Mouse (Mus musculus): ENCODE data around the gene Crip1. TPM values are rescaled to one million over a fixed set of nuclear protein-coding genes. Genes with fewer than 3 reads are reported as not detected.
A peak's percentile ranks its signal among the peaks of the same experiment; 100 is the strongest.

Crip1 gene
- polyA plus RNA-seq, 1 experiment from 2014 or later = 148 TPM

- peaks cover 22% of the 10 kb centered on the region for H3K27me3 ChIP-seq (replicated peaks; ENCODE audit: control insufficient read depth, insufficient read depth, low read length)
- H3K27ac ChIP-seq (ENCODE audit: low read depth, low read length) = no peak overlapping the region
- no peak overlapping the region for H3K4me2 ChIP-seq
- peaks cover 35% of the 10 kb centered on the region for H3K4me1 ChIP-seq (replicated peaks; ENCODE audit: control insufficient read depth, insufficient read depth, low read length)
- H3K4me3 ChIP-seq (ENCODE audit: low read depth, low read length) = no peak overlapping the region
- no peaks in the 10 kb centered on the region for H3K9me3 ChIP-seq (ENCODE audit: control insufficient read depth, low read length)
- 74% methylated on average over 3 of the region's 3 CpGs for WGBS
- H3K9ac ChIP-seq (ENCODE audit: low read depth, low read length) = no peak overlapping the region
- no peaks in the 10 kb centered on the region for H3K36me3 ChIP-seq (ENCODE audit: control insufficient read depth, insufficient read depth, low read length)
- DNase-seq (ENCODE audit: low spot score) = no peak
- no peak for ATAC-seq (replicated peaks; ENCODE audit: low FRiP score)
Observed at GRCm38 (mm10) chr12:113149896-113150295, 3.8 kb downstream of the Crip1 start.

GRCm38 (mm10) chr12:113150591-113150990, 4.5 kb downstream of the Crip1 start:
- WGBS = 41% methylated on average over 4 of the region's 4 CpGs
- no peaks in the 10 kb centered on the region for H3K9me3 ChIP-seq (ENCODE audit: control insufficient read depth, low read length)
- peaks cover 22% of the 10 kb centered on the region for H3K27me3 ChIP-seq (replicated peaks; ENCODE audit: control insufficient read depth, insufficient read depth, low read length)
- DNase-seq (ENCODE audit: low spot score) (no peak), ATAC-seq (replicated peaks; ENCODE audit: low FRiP score) (no peak)
- H3K4me3 ChIP-seq (ENCODE audit: low read depth, low read length) = no peak overlapping the region
- H3K4me2 ChIP-seq = no peak overlapping the region
- H3K36me3 ChIP-seq (ENCODE audit: control insufficient read depth, insufficient read depth, low read length) = no peaks in the 10 kb centered on the region
- peaks cover 41% of the 10 kb centered on the region for H3K4me1 ChIP-seq (replicated peaks; ENCODE audit: control insufficient read depth, insufficient read depth, low read length)
- H3K9ac ChIP-seq (ENCODE audit: low read depth, low read length) = no peak overlapping the region
- no peak overlapping the region for H3K27ac ChIP-seq (ENCODE audit: low read depth, low read length)

- Histone ChIP-seq H3K9ac (ENCODE audit: low read depth, low read length) (no peak overlapping the region), H3K9me3 (ENCODE audit: control insufficient read depth, low read length) (no peaks in the 10 kb centered on the region), H3K36me3 (ENCODE audit: control insufficient read depth, insufficient read depth, low read length) (no peaks in the 10 kb centered on the region), H3K4me3 (ENCODE audit: low read depth, low read length) (no peak overlapping the region), H3K4me2 (peak overlapping the region; percentile 77), H3K27me3 (replicated peaks; ENCODE audit: control insufficient read depth, insufficient read depth, low read length) (peaks cover 22% of the 10 kb centered on the region), H3K27ac (ENCODE audit: low read depth, low read length) (no peak overlapping the region), H3K4me1 (replicated peaks; ENCODE audit: control insufficient read depth, insufficient read depth, low read length) (peaks cover 41% of the 10 kb centered on the region)
- DNase-seq (ENCODE audit: low spot score) = no peak
- 63% methylated on average over 8 of the region's 8 CpGs for WGBS
- ATAC-seq (replicated peaks; ENCODE audit: low FRiP score) = no peak
Observed at GRCm38 (mm10) chr12:113151046-113151445, 4.9 kb downstream of the Crip1 start.

DNA sequence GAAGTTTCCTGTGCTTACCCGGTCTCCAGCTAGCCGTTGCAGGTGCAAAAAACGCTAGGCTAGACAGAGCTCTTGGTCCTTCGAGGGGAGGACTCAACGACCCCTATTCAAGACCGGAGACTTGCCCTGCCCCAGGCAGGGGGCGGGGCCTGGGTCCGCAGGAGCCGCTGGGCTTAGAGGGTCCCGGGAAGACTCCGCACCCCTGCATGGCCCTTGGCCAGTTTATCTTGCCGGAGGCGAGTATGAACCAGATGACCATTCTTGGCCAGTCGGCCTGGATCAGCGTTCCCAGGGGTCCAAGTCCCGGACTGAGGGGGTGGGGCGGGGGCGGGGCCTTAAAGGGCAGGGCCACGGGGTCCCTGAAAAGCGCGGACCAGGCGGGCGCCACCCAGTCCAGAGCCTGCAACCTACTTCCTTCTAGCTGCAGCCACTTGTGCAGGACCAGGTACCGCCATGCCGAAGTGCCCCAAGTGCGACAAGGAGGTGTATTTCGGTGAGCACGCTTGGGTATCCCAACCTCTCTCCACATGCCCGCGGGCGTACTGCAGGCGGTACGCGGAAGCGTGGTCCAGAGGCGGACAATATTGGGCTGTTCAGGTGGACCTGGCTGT, 5.7 kb downstream of the Crip1 start:
- Histone ChIP-seq H3K9me3 (ENCODE audit: control insufficient read depth, low read length) (no peaks in the 10 kb centered on the region), H3K4me3 (ENCODE audit: low read depth, low read length) (peak overlapping the region; percentile 51), H3K4me2 (peak overlapping the region; percentile 77), H3K36me3 (ENCODE audit: control insufficient read depth, insufficient read depth, low read length) (no peaks in the 10 kb centered on the region), H3K9ac (ENCODE audit: low read depth, low read length) (peak overlapping the region; percentile 56), H3K4me1 (replicated peaks; ENCODE audit: control insufficient read depth, insufficient read depth, low read length) (peaks cover 37% of the 10 kb centered on the region), H3K27me3 (replicated peaks; ENCODE audit: control insufficient read depth, insufficient read depth, low read length) (peaks cover 17% of the 10 kb centered on the region), H3K27ac (ENCODE audit: low read depth, low read length) (no peak overlapping the region)
- WGBS = 2% methylated on average over 36 of the region's 36 CpGs
- peak; percentile 66 for DNase-seq (ENCODE audit: low spot score)
- no peak for ATAC-seq (replicated peaks; ENCODE audit: low FRiP score)

- peak overlapping the region; percentile 51 for H3K4me3 ChIP-seq (ENCODE audit: low read depth, low read length)
- H3K4me2 ChIP-seq = peak overlapping the region; percentile 77
- peaks cover 40% of the 10 kb centered on the region for H3K4me1 ChIP-seq (replicated peaks; ENCODE audit: control insufficient read depth, insufficient read depth, low read length)
- no peak overlapping the region for H3K27ac ChIP-seq (ENCODE audit: low read depth, low read length)
- no peaks in the 10 kb centered on the region for H3K9me3 ChIP-seq (ENCODE audit: control insufficient read depth, low read length)
- H3K27me3 ChIP-seq (replicated peaks; ENCODE audit: control insufficient read depth, insufficient read depth, low read length) = peaks cover 12% of the 10 kb centered on the region
- no peaks in the 10 kb centered on the region for H3K36me3 ChIP-seq (ENCODE audit: control insufficient read depth, insufficient read depth, low read length)
- 13% methylated on average over 19 of the region's 19 CpGs for WGBS
- ATAC-seq (replicated peaks; ENCODE audit: low FRiP score) (no peak), DNase-seq (ENCODE audit: low spot score) (no peak)
- H3K9ac ChIP-seq (ENCODE audit: low read depth, low read length) = peak overlapping the region; percentile 56
Observed at GRCm38 (mm10) chr12:113152272-113152661, 6.2 kb downstream of the Crip1 start.

DNA sequence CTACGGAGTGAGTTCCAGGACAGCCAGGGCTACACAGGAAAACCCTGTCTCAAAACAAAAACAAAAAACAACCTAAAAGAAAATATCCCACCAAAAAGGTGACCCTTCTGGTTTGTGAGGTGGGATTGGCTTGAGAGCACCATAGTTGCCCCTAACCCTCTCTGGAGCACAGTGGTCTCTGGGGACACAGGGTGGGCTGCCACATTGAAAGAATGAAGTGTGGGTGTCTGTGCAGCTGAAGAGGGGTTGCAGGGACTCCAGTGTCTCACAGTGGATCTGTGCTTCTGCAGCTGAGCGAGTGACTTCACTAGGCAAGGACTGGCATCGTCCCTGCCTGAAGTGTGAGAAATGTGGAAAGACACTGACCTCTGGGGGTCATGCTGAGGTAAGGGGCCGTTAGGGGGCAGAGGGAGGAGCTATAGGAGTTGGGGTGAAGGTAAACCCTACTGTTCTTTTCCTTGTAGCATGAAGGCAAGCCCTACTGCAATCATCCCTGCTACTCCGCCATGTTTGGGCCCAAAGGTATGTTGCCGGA, 6.9 kb downstream of the Crip1 start:
- Histone ChIP-seq H3K4me2 (peak overlapping the region; percentile 77), H3K9me3 (ENCODE audit: control insufficient read depth, low read length) (no peaks in the 10 kb centered on the region), H3K27ac (ENCODE audit: low read depth, low read length) (no peak overlapping the region), H3K4me1 (replicated peaks; ENCODE audit: control insufficient read depth, insufficient read depth, low read length) (peaks cover 33% of the 10 kb centered on the region), H3K36me3 (ENCODE audit: control insufficient read depth, insufficient read depth, low read length) (no peaks in the 10 kb centered on the region), H3K4me3 (ENCODE audit: low read depth, low read length) (0 out of 2 replicates have a peak overlapping the region, but pooled peaks have one; percentile 51), H3K27me3 (replicated peaks; ENCODE audit: control insufficient read depth, insufficient read depth, low read length) (peaks cover 4% of the 10 kb centered on the region), H3K9ac (ENCODE audit: low read depth, low read length) (no peak overlapping the region)
- WGBS = 79% methylated on average over 6 of the region's 6 CpGs
- no peak for DNase-seq (ENCODE audit: low spot score)
- ATAC-seq (replicated peaks; ENCODE audit: low FRiP score) = no peak

- peaks cover 27% of the 10 kb centered on the region for H3K4me1 ChIP-seq (replicated peaks; ENCODE audit: control insufficient read depth, insufficient read depth, low read length)
Observed at GRCm38 (mm10) chr12:113153971-113154370, 7.9 kb downstream of the Crip1 start.

DNA sequence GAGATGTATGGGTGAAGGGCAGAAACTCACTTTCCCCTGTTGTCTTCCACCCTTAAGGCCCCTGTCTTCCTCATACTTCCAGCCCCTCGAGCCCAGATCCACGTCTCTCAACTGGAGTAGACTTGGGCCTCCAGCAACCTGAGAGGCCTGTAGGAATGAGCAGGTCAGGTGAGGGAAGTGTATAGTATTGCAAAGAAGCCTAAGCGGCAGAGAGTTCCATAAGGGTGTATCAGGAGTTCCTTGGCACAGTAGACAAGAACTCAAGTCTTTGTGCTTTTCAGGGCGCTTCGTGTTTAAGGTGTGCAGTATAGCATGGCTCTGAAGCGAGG, 8.6 kb downstream of the Crip1 start:
- Histone ChIP-seq H3K9me3 (ENCODE audit: control insufficient read depth, low read length) (no peaks in the 10 kb centered on the region), H3K36me3 (ENCODE audit: control insufficient read depth, insufficient read depth, low read length) (no peaks in the 10 kb centered on the region), H3K4me2 (peak overlapping the region; percentile 99), H3K4me3 (ENCODE audit: low read depth, low read length) (peak overlapping the region; percentile 76), H3K4me1 (replicated peaks; ENCODE audit: control insufficient read depth, insufficient read depth, low read length) (peaks cover 27% of the 10 kb centered on the region), H3K27me3 (replicated peaks; ENCODE audit: control insufficient read depth, insufficient read depth, low read length) (peaks cover 2% of the 10 kb centered on the region; the same call in 1 of the 2 replicates), H3K9ac (ENCODE audit: low read depth, low read length) (peak overlapping the region; percentile 72; the same call in 1 of the 2 replicates), H3K27ac (ENCODE audit: low read depth, low read length) (no peak overlapping the region)
- 76% methylated on average over 6 of the region's 6 CpGs for WGBS
- DNase-seq (ENCODE audit: low spot score) (no peak), ATAC-seq (replicated peaks; ENCODE audit: low FRiP score) (no peak)

More at GRCm38 (mm10) chr12:113153971-113154370, 7.9 kb downstream of the Crip1 start:
- WGBS = 85% methylated on average over 7 of the region's 7 CpGs
- DNase-seq (ENCODE audit: low spot score) (no peak), ATAC-seq (replicated peaks; ENCODE audit: low FRiP score) (no peak)
- peaks cover 2% of the 10 kb centered on the region; the same call in 1 of the 2 replicates for H3K27me3 ChIP-seq (replicated peaks; ENCODE audit: control insufficient read depth, insufficient read depth, low read length)
- H3K9ac ChIP-seq (ENCODE audit: low read depth, low read length) = no peak overlapping the region
- no peak overlapping the region for H3K4me2 ChIP-seq
- no peak overlapping the region for H3K27ac ChIP-seq (ENCODE audit: low read depth, low read length)
- H3K36me3 ChIP-seq (ENCODE audit: control insufficient read depth, insufficient read depth, low read length) = no peaks in the 10 kb centered on the region
- no peak overlapping the region for H3K4me3 ChIP-seq (ENCODE audit: low read depth, low read length)
- no peaks in the 10 kb centered on the region for H3K9me3 ChIP-seq (ENCODE audit: control insufficient read depth, low read length)

All from liver, embryonic 11.5 days (tissue).